Mouse (Mus musculus) heart, embryonic 16.5 days (tissue): ENCODE data around the gene Cdk6. TPM values are rescaled to one million over a fixed set of nuclear protein-coding genes. Genes with fewer than 3 reads are reported as not detected.
"Not testable (repeated sequence)": the region's sequence is repeated elsewhere in the genome, so short reads cannot be mapped to it uniquely, and the experiment has no call there.

ENCODE experiments used
- ATAC-seq: fragments of 200-750 bp; cut with Nextera tagmentation; replicated peaks from 2 replicates; pipeline ENCODE4 v1.8.0; 2017; ENCODE audit warnings: moderate number of reproducible peaks; ENCODE audit not compliant: insufficient read depth, low FRiP score; ENCODE audit errors: extremely low read depth
- H3K27ac ChIP-seq: fragments of 300-500 bp; sonication (generic); 2 replicates; pipeline ENCODE4 v1.5.1; 2014; ENCODE audit warnings: mild to moderate bottlenecking, low read length, control low read depth, moderate library complexity
- H3K27me3 ChIP-seq: fragments of 300-500 bp; sonication (generic); 2 replicates; pipeline ENCODE4 v1.6.1; 2014; ENCODE audit warnings: low read length, mixed read lengths; ENCODE audit not compliant: control insufficient read depth, insufficient read depth
- H3K36me3 ChIP-seq: fragments of 300-500 bp; sonication (generic); 2 replicates; pipeline ENCODE4 v1.6.1; 2014; ENCODE audit not compliant: control insufficient read depth, insufficient read depth
- H3K4me1 ChIP-seq: fragments of 300-500 bp; sonication (generic); 2 replicates; pipeline ENCODE4 v1.6.1; 2014; ENCODE audit warnings: low read length, mixed read lengths; ENCODE audit not compliant: control insufficient read depth, insufficient read depth
- H3K4me2 ChIP-seq: fragments of 300-500 bp; sonication (generic); 2 replicates; pipeline ENCODE4 v1.6.1; 2014; ENCODE audit warnings: low read depth, mild to moderate bottlenecking, control low read depth, low read length
- H3K4me3 ChIP-seq: fragments of 300-500 bp; sonication (generic); 2 replicates; pipeline ENCODE4 v1.5.1; 2014; ENCODE audit warnings: mild to moderate bottlenecking, control low read depth, low read length
- H3K9ac ChIP-seq: fragments of 300-500 bp; sonication (generic); 2 replicates; pipeline ENCODE4 v1.6.1; 2014; ENCODE audit warnings: low read length, control low read depth
- H3K9me3 ChIP-seq: fragments of 300-500 bp; sonication (generic); replicated peaks from 2 replicates; pipeline ENCODE4 v1.6.1; 2016; ENCODE audit warnings: low read length; ENCODE audit not compliant: control insufficient read depth
- WGBS: fragments of 180-500 bp; shearing (Covaris S2); extraction: QIAGEN DNeasy Blood & Tissue Kit; methylation state at CpG from one replicate; pipeline ENCODE4 v1.1.7; 2014; 5-methylcytosine and 5-hydroxymethylcytosine counted together
- polyA plus RNA-seq: library from polyadenylated mRNA; unstranded; fragments of >200 nt; fragmentation: Nextera tagmentation; extraction: Ambion mirVana; gene quantifications from 2 replicates; pipeline ENCODE4 v1.2.1, GENCODE M21; 2015

Cdk6 gene
- polyA plus RNA-seq, 1 experiment from 2014 or later, result 37.7 TPM

GRCm38 (mm10) chr5:3527041-3527691, 185.9 kb downstream of the Cdk6 start:
- Histone ChIP-seq H3K4me1 (no peaks in the 10 kb centered on the region), H3K9ac (no peak overlapping the region), H3K4me2 (no peak overlapping the region), H3K27ac (no peak overlapping the region), H3K9me3 (no peaks in the 10 kb centered on the region), H3K4me3 (no peak overlapping the region), H3K36me3 (0 out of 2 replicates have a peak, but pooled peaks cover 5% of the 10 kb centered on the region), H3K27me3 (no peaks in the 10 kb centered on the region)
- WGBS, result 53% methylated on average over 5 of the region's 5 CpGs
- ATAC-seq, result no peak

GRCm38 (mm10) chr5:3529585-3530189, 188.4 kb downstream of the Cdk6 start:
- H3K4me1 ChIP-seq, result no peaks in the 10 kb centered on the region
- H3K9ac ChIP-seq, result no peak overlapping the region
- H3K36me3 ChIP-seq, result no peaks in the 10 kb centered on the region
- no peak overlapping the region for H3K4me2 ChIP-seq
- H3K27ac ChIP-seq, result no peak overlapping the region
- H3K27me3 ChIP-seq, result no peaks in the 10 kb centered on the region
- ATAC-seq, result no peak
- H3K9me3 ChIP-seq, result no peaks in the 10 kb centered on the region
- 75% methylated on average over 10 of the region's 10 CpGs for WGBS
- H3K4me3 ChIP-seq, result no peak overlapping the region

GRCm38 (mm10) chr5:3532048-3532447, 190.8 kb downstream of the Cdk6 start:
- not testable (repeated sequence) for H3K27ac ChIP-seq, H3K4me2 ChIP-seq, H3K4me3 ChIP-seq, H3K36me3 ChIP-seq, H3K9ac ChIP-seq, H3K9me3 ChIP-seq, H3K27me3 ChIP-seq, H3K4me1 ChIP-seq, ATAC-seq

GRCm38 (mm10) chr5:3536592-3537212, 195.4 kb downstream of the Cdk6 start:
- Histone ChIP-seq H3K4me3 (no peak overlapping the region), H3K4me1 (no peaks in the 10 kb centered on the region), H3K27me3 (no peaks in the 10 kb centered on the region), H3K4me2 (no peak overlapping the region), H3K36me3 (no peaks in the 10 kb centered on the region), H3K9ac (no peak overlapping the region), H3K9me3 (no peaks in the 10 kb centered on the region), H3K27ac (no peak overlapping the region)
- WGBS, result 60% methylated on average over 3 of the region's 3 CpGs
- no peak for ATAC-seq

GRCm38 (mm10) chr5:3538505-3539472, 197.5 kb downstream of the Cdk6 start:
- 48% methylated on average over 11 of the region's 11 CpGs for WGBS
- Histone ChIP-seq H3K9ac (no peak overlapping the region), H3K9me3 (no peaks in the 10 kb centered on the region), H3K27ac (no peak overlapping the region), H3K36me3 (no peaks in the 10 kb centered on the region), H3K4me3 (no peak overlapping the region), H3K27me3 (no peaks in the 10 kb centered on the region), H3K4me1 (no peaks in the 10 kb centered on the region), H3K4me2 (no peak overlapping the region)
- no peak for ATAC-seq

GRCm38 (mm10) chr5:3541871-3542270, 200.6 kb downstream of the Cdk6 start:
- Histone ChIP-seq H3K36me3 (0 out of 2 replicates have a peak, but pooled peaks cover under 1% of the 10 kb centered on the region), H3K4me2 (no peak overlapping the region), H3K27ac (no peak overlapping the region), H3K27me3 (no peaks in the 10 kb centered on the region), H3K4me1 (peaks cover 14% of the 10 kb centered on the region), H3K9ac (no peak overlapping the region), H3K9me3 (no peaks in the 10 kb centered on the region), H3K4me3 (no peak overlapping the region)
- 71% methylated on average over 6 of the region's 6 CpGs for WGBS
- no peak for ATAC-seq

GRCm38 (mm10) chr5:3543629-3544479, 202.6 kb downstream of the Cdk6 start, which contains the start of gene Fam133b:
Gene Fam133b (plus strand): TSS chr5:3543833.
- peak; percentile 92 for ATAC-seq
- under 1% methylated on average over 78 of the region's 80 CpGs for WGBS
- 0 out of 2 replicates have a peak, but pooled peaks cover 3% of the 10 kb centered on the region for H3K36me3 ChIP-seq
- peak within 1 kb of the TSS; percentile 88 for H3K27ac ChIP-seq
- no peaks in the 10 kb centered on the region for H3K9me3 ChIP-seq
- H3K27me3 ChIP-seq, result no peaks in the 10 kb centered on the region
- peak within 1 kb of the TSS; percentile 89 for H3K4me2 ChIP-seq
- peak within 1 kb of the TSS; percentile 96 for H3K4me3 ChIP-seq
- peak within 1 kb of the TSS; percentile 97 for H3K9ac ChIP-seq
- H3K4me1 ChIP-seq, result peaks cover 14% of the 10 kb centered on the region

GRCm38 (mm10) chr5:3544480-3544769, 203.1 kb downstream of the Cdk6 start:
- H3K4me3 ChIP-seq, result peak overlapping the region; percentile 96
- peak overlapping the region; percentile 89 for H3K4me2 ChIP-seq
- WGBS, result 7% methylated on average over 7 of the region's 7 CpGs
- H3K36me3 ChIP-seq, result 0 out of 2 replicates have a peak, but pooled peaks cover 3% of the 10 kb centered on the region
- no peaks in the 10 kb centered on the region for H3K27me3 ChIP-seq
- peak overlapping the region; percentile 97 for H3K9ac ChIP-seq
- H3K9me3 ChIP-seq, result no peaks in the 10 kb centered on the region
- peaks cover 14% of the 10 kb centered on the region for H3K4me1 ChIP-seq
- no peak for ATAC-seq
- no peak overlapping the region for H3K27ac ChIP-seq
